Mouse (Mus musculus): ENCODE results near the gene Cnn3. TPM values are rescaled to one million over a fixed set of nuclear protein-coding genes. Genes with fewer than 3 reads are reported as not detected.
A peak's percentile ranks its signal among the peaks of the same experiment; 100 is the strongest.

Cnn3 gene
- polyA plus RNA-seq (2016; fragmentation: Nextera tagmentation; extraction: Ambion mirVana): 455 and 460 TPM in 2 replicates

DNA sequence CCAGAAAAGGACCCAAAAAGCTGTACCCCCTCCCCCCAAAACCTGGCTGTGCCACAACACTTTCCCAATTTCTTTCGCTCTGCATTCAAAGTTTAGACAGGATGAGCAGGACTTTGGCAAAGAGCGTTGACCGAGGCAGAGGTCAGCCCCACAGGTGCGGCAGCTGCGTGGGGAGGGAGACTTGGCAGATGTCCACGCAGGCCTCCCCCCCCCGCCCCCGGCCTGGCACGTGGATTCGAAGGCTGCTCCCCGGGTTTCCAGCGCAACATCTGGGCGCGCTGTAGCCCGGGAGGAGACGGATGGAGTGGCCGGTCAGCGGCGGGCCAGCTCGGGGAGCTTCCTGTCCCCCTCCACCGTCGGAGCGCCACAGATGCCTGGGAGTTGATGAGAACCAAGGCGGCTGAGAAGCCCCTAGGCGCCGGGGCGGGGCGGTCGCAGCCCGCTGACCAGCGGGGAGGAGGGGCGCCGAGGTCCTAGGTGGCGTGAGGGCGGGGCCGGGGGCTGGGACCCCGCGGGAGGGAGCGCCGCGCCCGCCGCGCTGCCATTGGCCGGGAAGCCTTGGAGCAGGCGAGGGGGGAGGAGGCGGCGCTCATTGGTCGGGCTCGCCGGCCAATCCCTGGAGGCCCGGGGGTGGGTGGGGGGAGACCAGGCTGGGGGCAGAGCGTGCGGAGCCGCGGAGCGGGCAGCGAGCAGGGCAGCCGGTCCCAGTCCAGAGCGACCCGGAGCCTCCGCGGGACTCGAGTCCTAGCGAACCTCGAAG lies at the start of gene Cnn3:
TSS of gene Cnn3 (plus strand) at position 637 of the 760 bp plus-strand sequence.
- peak; percentile 91 for ATAC-seq (ENCODE audit: insufficient number of reproducible peaks, low FRiP score)
- Histone ChIP-seq H3K4me1 (replicated peaks) (peaks cover 36% of the 10 kb centered on the region), H3K4me2 (peak within 1 kb of the TSS; percentile 81), H3K9ac (peak within 1 kb of the TSS; percentile 98), H3K27me3 (replicated peaks) (no peaks in the 10 kb centered on the region), H3K27ac (ENCODE audit: poor library complexity, severe bottlenecking) (peak within 1 kb of the TSS; percentile 99), H3K36me3 (no peaks in the 10 kb centered on the region), H3K4me3 (peak within 1 kb of the TSS; percentile 97), H3K9me3 (replicated peaks) (no peaks in the 10 kb centered on the region)
- WGBS: 1% methylated on average over 54 of the region's 66 CpGs

DNA sequence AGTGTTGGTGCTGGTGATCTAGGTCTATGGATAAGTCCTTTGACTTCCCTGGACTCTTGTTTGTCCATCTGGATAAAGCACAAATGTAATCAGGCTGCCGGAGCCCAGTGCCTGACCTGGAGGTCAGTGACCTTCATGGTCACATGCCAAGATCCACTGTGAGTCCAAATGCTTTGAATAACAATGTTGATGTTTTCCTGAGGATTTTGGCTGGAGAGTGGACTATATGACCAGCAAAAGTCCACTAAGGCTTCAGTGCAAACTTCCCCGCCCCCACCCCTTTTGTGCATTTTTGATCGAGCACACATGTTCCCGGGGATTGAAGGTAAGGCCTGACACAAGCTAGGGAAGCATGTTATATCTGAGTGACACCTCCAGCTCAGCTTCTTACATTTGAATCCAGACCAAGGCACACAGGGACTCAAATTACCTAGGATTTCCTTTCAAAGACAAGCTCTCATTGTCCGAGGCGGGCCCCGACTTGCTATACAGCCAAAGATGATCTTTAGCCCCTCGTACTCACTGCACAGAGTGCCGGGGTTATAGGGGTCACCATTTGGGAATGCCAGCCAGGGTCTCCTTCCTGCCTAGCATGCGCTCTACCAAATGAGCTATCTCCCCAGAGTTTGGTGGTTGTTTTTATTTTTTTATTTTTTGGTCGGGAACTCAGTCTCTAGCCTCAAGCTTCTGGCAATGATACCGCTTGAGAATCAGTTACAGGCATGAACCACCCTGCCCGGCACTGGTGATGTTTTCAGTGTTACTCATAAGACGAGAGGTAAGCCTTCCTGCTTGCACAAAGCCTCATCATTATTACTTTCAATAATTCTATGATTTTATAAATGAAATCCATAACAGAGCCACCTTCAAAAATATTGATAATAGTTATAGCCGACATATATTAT lies 47.3 kb upstream of the Cnn3 start:
- 72% methylated on average over 15 of the region's 15 CpGs for WGBS
- Histone ChIP-seq H3K36me3 (no peaks in the 10 kb centered on the region), H3K9ac (no peak overlapping the region), H3K9me3 (replicated peaks) (no peaks in the 10 kb centered on the region), H3K27ac (ENCODE audit: poor library complexity, severe bottlenecking) (no peak overlapping the region), H3K4me3 (no peak overlapping the region), H3K4me2 (no peak overlapping the region), H3K27me3 (replicated peaks) (no peaks in the 10 kb centered on the region), H3K4me1 (replicated peaks) (0 out of 2 replicates have a peak, but pooled peaks cover 3% of the 10 kb centered on the region)
- ATAC-seq (ENCODE audit: insufficient number of reproducible peaks, low FRiP score): no peak

DNA sequence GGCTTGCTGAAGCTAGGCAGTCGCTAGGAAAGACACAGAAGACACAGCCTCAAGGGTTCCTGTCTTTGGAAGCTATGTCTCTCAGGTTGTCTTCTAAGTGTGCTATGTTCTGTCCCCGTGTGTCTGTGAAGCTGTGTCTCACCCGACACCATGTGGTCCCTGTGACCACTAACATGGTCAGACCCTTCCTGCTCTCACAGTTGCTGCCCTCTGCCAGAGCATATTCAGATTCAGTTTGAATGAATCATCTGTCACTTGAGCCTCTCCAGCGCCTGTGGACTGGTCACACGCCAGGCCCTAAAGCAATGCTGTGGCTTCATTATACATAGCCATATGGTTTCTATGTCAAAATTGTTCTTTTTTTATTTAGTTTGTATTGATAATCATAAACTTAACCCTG lies 46.6 kb upstream of the Cnn3 start:
- Histone ChIP-seq H3K4me3 (no peak overlapping the region), H3K36me3 (no peaks in the 10 kb centered on the region), H3K9me3 (replicated peaks) (no peaks in the 10 kb centered on the region), H3K9ac (no peak overlapping the region), H3K4me1 (replicated peaks) (0 out of 2 replicates have a peak, but pooled peaks cover 3% of the 10 kb centered on the region), H3K27me3 (replicated peaks) (no peaks in the 10 kb centered on the region), H3K27ac (ENCODE audit: poor library complexity, severe bottlenecking) (no peak overlapping the region), H3K4me2 (no peak overlapping the region)
- WGBS: 75% methylated on average over 5 of the region's 5 CpGs
- no peak for ATAC-seq (ENCODE audit: insufficient number of reproducible peaks, low FRiP score)

DNA sequence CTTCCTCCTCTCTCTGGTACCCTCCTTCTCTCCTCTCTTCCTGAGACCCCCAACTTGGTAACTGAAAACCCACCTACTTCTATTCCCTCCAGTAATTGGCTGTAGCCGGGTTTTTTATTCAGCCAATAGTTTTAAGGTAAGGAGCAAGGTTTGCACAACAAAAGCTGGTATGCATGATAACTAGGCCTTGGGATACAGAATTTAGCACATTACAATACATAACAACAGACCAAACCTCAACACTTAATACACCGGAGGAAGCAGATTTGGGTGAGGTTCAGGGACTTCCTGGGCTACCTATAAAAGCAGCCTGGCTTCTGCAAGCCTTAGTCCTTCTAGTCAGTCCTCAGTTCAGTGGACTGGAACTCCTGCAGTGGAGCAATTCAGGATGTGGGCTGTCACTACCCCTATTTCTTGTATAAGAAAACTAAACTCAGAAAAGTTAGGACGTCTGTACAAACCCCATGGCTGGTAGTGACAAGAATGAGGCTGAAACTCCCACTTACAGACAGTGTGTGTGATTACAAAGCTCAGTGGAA lies 38.8 kb upstream of the Cnn3 start:
- H3K27ac ChIP-seq (ENCODE audit: poor library complexity, severe bottlenecking): no peak overlapping the region
- no peak overlapping the region for H3K4me3 ChIP-seq
- peaks cover 4% of the 10 kb centered on the region; the same call in 1 of the 2 replicates for H3K4me1 ChIP-seq (replicated peaks)
- 63% methylated on average over 3 of the region's 3 CpGs for WGBS
- H3K27me3 ChIP-seq (replicated peaks): no peaks in the 10 kb centered on the region
- no peak overlapping the region for H3K9ac ChIP-seq
- no peak overlapping the region for H3K4me2 ChIP-seq
- no peak for ATAC-seq (ENCODE audit: insufficient number of reproducible peaks, low FRiP score)
- no peaks in the 10 kb centered on the region for H3K36me3 ChIP-seq
- H3K9me3 ChIP-seq (replicated peaks): no peaks in the 10 kb centered on the region

DNA sequence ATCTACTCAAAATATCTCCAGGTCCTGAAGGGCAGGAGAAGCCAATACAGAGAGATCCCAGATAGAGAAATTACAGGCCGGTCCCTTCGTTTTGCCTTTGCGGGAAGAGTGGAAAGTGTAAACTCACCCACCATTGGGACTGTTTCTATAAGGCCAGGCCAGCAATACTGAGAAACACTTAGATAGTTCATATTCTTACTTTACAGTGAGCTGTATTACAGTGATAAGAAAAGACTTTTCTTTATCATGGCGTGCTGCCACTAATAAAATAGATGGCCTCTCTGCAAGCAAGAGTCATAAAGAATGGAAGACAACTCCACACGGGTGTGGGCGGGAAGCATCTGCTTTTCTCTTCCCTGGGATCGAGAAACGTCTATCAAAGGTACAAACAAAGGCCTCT lies 36.9 kb upstream of the Cnn3 start:
- Histone ChIP-seq H3K9me3 (replicated peaks) (no peaks in the 10 kb centered on the region), H3K4me1 (replicated peaks) (peaks cover 8% of the 10 kb centered on the region; the same call in 1 of the 2 replicates), H3K27me3 (replicated peaks) (no peaks in the 10 kb centered on the region), H3K27ac (ENCODE audit: poor library complexity, severe bottlenecking) (no peak overlapping the region), H3K9ac (no peak overlapping the region), H3K36me3 (no peaks in the 10 kb centered on the region), H3K4me2 (no peak overlapping the region), H3K4me3 (no peak overlapping the region)
- WGBS: 79% methylated on average over 8 of the region's 8 CpGs
- no peak for ATAC-seq (ENCODE audit: insufficient number of reproducible peaks, low FRiP score)

DNA sequence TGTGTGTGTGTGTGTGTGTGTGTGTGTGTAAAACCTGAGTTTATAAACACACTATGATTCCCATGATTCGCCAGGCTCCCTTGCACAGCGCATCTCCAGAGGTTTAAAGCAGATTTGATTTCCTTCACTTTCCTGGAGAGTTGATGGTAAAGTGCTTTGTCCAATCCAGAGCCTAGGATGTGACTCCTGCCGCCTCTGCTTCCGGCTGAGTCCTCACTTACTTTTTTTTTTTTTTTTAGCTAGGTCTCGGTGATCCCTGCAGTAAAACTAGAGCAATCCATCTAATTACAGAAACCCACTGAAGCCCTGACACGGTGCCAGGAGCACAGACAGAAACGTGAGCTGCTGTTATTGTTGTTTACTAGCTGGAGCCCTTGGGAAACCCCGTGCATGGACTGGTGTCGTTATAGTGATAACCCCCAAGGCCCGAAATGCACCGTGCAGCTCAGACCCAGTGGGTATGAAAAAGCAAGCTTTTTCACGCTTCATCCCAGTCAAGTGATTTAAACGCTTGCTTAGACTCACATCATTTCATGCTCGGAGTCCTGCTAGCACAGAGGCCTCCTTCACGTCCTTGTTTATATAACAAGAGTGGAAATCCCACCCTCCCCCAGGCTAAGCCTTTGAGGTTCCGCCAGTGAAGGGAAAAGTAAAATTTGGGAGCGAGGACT lies 36.3 kb upstream of the Cnn3 start:
- no peaks in the 10 kb centered on the region for H3K9me3 ChIP-seq (replicated peaks)
- H3K9ac ChIP-seq: no peak overlapping the region
- peak overlapping the region; percentile 43 for H3K27ac ChIP-seq (ENCODE audit: poor library complexity, severe bottlenecking)
- no peak overlapping the region for H3K4me3 ChIP-seq
- 41% methylated on average over 17 of the region's 17 CpGs for WGBS
- no peaks in the 10 kb centered on the region for H3K27me3 ChIP-seq (replicated peaks)
- H3K36me3 ChIP-seq: no peaks in the 10 kb centered on the region
- peak overlapping the region; percentile 46 for H3K4me2 ChIP-seq
- no peak; the same call in 1 of the 2 replicates for ATAC-seq (ENCODE audit: insufficient number of reproducible peaks, low FRiP score)
- H3K4me1 ChIP-seq (replicated peaks): peaks cover 12% of the 10 kb centered on the region

DNA sequence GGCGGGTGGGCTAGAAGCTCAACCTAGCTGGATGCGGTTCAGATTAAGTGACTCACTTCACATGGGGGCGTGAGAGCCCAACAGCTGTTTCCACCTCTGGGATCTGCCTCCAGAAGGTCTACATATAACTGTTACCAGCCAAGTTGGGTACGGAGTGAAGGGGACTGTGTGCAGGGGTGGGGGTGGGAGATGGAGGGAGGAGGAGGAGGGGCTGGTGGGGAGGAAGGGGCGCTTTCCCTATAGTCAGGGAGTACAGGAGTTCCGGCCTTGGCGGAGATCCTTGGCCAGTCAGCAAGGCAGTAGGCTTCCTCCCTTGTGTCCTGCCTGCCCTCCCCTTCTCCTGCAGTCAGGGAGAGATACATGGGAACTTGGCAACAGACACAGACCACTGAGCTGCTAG lies 35.6 kb upstream of the Cnn3 start:
- H3K27ac ChIP-seq (ENCODE audit: poor library complexity, severe bottlenecking): no peak overlapping the region
- H3K27me3 ChIP-seq (replicated peaks): no peaks in the 10 kb centered on the region
- H3K4me2 ChIP-seq: peak overlapping the region; percentile 46; the same call in 1 of the 2 replicates
- WGBS: 27% methylated on average over 7 of the region's 7 CpGs
- no peak overlapping the region for H3K4me3 ChIP-seq
- no peak overlapping the region for H3K9ac ChIP-seq
- peaks cover 13% of the 10 kb centered on the region for H3K4me1 ChIP-seq (replicated peaks)
- H3K36me3 ChIP-seq: no peaks in the 10 kb centered on the region
- ATAC-seq (ENCODE audit: insufficient number of reproducible peaks, low FRiP score): peak; percentile 52
- H3K9me3 ChIP-seq (replicated peaks): no peaks in the 10 kb centered on the region

DNA sequence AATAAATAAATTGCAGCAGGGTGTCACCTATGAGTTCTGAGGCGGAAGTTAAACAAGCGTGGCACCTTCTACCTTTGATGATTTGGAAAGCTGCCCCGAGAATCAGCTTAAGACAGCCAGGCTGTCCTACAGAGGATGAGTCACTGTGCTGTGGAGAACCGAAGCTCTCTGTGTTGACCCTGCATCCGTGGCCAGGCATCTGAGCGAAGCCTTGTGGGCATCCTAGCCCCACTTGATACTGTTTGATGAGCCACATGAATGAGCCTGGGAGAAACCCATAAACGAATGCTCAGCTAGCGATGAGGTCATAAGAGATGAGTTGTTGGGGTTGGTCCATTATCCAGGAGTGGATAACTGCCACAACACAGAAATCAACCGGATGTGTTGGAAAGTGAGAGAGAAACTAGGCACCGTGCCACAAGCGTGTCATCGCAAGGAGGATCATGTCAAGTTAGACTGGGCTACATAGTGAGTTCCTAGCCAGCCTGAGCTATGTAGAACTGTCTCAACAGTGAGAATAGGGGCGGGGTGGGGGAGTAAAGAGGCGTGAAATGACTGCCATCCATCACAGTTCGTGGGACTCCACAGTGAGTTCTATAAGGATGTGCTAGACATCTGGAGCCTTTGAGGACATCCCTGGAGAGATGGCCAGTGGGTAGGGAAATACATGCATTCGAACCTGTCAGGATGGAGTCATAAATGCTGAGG lies 30.6 kb upstream of the Cnn3 start:
- Histone ChIP-seq H3K9me3 (replicated peaks) (no peaks in the 10 kb centered on the region), H3K4me2 (no peak overlapping the region)
- 72% methylated on average over 16 of the region's 16 CpGs for WGBS

DNA sequence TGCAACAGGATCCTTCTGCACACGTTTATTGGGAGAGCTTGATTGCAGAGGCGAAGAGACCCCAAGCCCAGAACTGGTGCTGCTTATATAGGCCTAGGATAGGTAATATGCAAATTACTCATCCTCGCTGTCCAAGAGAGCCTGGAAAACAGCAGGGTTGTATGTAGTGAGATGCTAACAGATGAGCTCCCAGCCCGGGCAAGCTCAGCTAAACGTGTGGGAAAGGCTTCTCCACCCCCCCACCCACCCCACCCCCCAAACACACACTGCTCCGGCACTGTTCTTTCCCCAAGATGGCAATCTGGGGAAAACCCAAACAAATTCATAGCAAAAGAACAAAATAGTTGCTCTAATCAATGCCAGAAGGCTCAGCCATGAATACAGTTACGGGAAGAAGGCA lies 29.7 kb upstream of the Cnn3 start:
- WGBS: 66% methylated on average over 7 of the region's 7 CpGs
- peaks cover 9% of the 10 kb centered on the region; the same call in 1 of the 2 replicates for H3K4me1 ChIP-seq (replicated peaks)
- ATAC-seq (ENCODE audit: insufficient number of reproducible peaks, low FRiP score): no peak

More for the DNA sequence above, 30.6 kb upstream of the Cnn3 start:
- H3K9ac ChIP-seq: no peak overlapping the region
- H3K4me1 ChIP-seq (replicated peaks): peaks cover 12% of the 10 kb centered on the region
- H3K27ac ChIP-seq (ENCODE audit: poor library complexity, severe bottlenecking): no peak overlapping the region
- no peaks in the 10 kb centered on the region for H3K36me3 ChIP-seq
- no peaks in the 10 kb centered on the region for H3K27me3 ChIP-seq (replicated peaks)
- H3K4me3 ChIP-seq: no peak overlapping the region
- ATAC-seq (ENCODE audit: insufficient number of reproducible peaks, low FRiP score): peak; percentile 39; the same call in 1 of the 2 replicates

DNA sequence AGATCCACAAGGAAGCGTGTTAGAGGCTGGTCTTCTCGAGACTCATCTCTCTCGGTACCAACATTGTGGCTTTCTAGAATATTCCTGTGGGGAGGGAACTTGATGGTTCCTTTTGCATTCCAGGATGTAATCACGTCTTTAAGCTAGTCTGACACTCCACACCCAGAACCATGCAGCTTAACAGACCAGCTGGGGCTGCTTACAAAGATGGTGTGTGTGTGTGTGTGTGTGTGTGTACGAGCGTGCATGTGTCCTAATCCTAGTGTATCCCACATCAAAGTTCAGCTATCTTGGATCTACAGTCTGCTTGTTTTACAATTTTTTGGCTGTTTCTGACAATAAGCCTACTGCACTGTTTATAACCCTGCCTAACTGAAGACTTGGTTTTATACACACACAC lies 29.3 kb upstream of the Cnn3 start:
- ATAC-seq (ENCODE audit: insufficient number of reproducible peaks, low FRiP score): no peak
- no peak overlapping the region for H3K4me2 ChIP-seq

More for the DNA sequence above, 29.7 kb upstream of the Cnn3 start:
- Histone ChIP-seq H3K9ac (no peak overlapping the region), H3K9me3 (replicated peaks) (no peaks in the 10 kb centered on the region), H3K27me3 (replicated peaks) (no peaks in the 10 kb centered on the region), H3K36me3 (no peaks in the 10 kb centered on the region), H3K4me3 (no peak overlapping the region), H3K27ac (ENCODE audit: poor library complexity, severe bottlenecking) (no peak overlapping the region), H3K4me2 (no peak overlapping the region)

More for the DNA sequence above, 29.3 kb upstream of the Cnn3 start:
- Histone ChIP-seq H3K9ac (no peak overlapping the region), H3K27me3 (replicated peaks) (no peaks in the 10 kb centered on the region), H3K4me1 (replicated peaks) (peaks cover 9% of the 10 kb centered on the region; the same call in 1 of the 2 replicates), H3K9me3 (replicated peaks) (no peaks in the 10 kb centered on the region), H3K27ac (ENCODE audit: poor library complexity, severe bottlenecking) (no peak overlapping the region), H3K4me3 (no peak overlapping the region), H3K36me3 (no peaks in the 10 kb centered on the region)
- WGBS: 76% methylated on average over 6 of the region's 6 CpGs
